Comparison of ENCODE assay signal across 8 mouse cellular contexts in genomic region chr8:9227779-9228464, GRCm38 (mm10).
DNase-seq lines count a peak whose midpoint lies in the region; TF ChIP-seq lines count a peak whose summit lies in the region.

No protein-coding gene starts in this region.

- DNase-seq in urinary bladder, postnatal 14 days (ENCODE audit: low spot score), result peak; percentile 42
- DNase-seq in urinary bladder, postnatal 10 days (ENCODE audit: low spot score), result no peak
- DNase-seq in cerebellum, postnatal 10 days, result peak; percentile 79 to 81
- peak; percentile 64 to 77 for DNase-seq in frontal cortex, postnatal 36 days (ENCODE audit: low spot score in 2 of 2)
- DNase-seq in kidney, postnatal 25 days, result peak; percentile 52 to 58
- DNase-seq in lung, adult 2 months, result peak; percentile 40
- DNase-seq in ovary, postnatal 14 days (ENCODE audit: low spot score), result peak; percentile 37
- DNase-seq in yolk sac, embryonic 10.5 days (ENCODE audit: low spot score), result peak; percentile 17

- TF ChIP-seq CTCF in lung, adult 2 months (IDR thresholded peaks at IDR 0.05; ENCODE audit: insufficient read depth, low read length), result peak; percentile 90

- no peaks in the 10 kb centered on the region for H3K4me1 ChIP-seq in lung, adult 2 months (ENCODE audit: control insufficient read depth, insufficient read depth, low read length)

- WGBS in lung, adult 2 months, result 40% methylated on average over 19 of the region's 19 CpGs

- no peak overlapping the region for H3K4me3 ChIP-seq in lung, adult 2 months (replicated peaks; ENCODE audit: extremely low read depth, low read depth, low read length)

- no peak for TF ChIP-seq POLR2A in lung, adult 2 months (IDR thresholded peaks at IDR 0.05; ENCODE audit: borderline replicate concordance, extremely low read depth, low read depth, low read length)
